Mouse (Mus musculus) cerebellum, postnatal 14 days (tissue): ENCODE results near the gene Ppp1r13b.

Source experiments
- DNase-seq, 2 experiments: peaks; one replicate each; pipeline ENCODE4 v3.0.0; 2021; ENCODE audit warnings: mixed read lengths in 2 of 2

Ppp1r13b gene

DNA sequence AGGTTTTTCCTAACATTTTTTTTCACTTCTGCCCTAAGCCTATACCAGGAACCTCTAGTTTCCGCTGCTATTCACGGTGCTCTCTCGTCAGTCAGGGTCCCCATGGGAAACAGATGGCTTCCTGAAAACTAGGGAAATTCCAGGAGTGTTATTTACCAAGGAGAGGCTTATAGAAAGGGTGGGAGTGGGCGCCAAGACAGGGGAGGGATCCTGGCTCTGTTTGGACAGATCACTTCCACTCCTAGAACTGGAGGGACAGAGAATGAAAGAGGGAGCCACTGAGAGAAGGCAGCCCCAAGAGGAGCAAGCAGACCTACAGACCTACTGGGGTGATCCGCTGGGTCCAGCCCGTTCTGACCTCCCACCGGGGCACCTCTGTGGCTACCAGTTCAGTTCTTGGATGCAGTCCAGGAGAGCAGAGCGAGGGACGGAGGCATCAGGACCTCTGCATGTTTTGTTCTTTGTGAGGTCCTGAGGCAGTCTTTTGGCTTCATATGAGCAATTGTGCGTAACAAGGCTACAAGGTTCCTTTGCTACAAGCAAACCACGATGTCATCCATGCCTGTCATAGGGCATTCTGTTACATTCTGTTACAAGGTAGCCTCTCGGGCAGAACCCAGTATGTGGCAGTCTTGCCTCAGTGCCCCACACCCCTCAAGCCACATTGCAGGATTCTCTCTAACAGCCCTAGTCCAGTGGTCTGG, 8.8 kb upstream of the Ppp1r13b start:
- no peak for DNase-seq

DNA sequence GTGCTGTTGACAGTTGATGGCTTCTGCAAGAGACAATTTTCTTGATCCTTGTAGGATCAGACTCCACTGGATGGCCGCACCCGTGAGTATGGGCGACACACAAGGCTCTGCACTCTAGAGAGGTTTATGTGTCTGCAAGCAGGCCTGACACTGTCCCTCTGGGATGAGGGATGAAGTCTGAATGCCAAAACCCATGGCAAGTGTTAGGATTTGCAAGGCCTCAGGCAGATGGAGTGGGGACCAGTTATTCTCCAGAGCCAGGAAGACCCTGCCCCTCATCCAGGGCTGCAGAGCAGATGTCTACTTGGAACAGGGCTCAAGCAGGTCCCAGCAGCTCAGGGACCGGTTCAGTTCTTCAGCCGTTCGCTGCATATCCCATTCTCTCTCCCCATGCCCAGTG, 7.9 kb upstream of the Ppp1r13b start:
- DNase-seq: peak in 1 of 2 experiments; percentile 38

DNA sequence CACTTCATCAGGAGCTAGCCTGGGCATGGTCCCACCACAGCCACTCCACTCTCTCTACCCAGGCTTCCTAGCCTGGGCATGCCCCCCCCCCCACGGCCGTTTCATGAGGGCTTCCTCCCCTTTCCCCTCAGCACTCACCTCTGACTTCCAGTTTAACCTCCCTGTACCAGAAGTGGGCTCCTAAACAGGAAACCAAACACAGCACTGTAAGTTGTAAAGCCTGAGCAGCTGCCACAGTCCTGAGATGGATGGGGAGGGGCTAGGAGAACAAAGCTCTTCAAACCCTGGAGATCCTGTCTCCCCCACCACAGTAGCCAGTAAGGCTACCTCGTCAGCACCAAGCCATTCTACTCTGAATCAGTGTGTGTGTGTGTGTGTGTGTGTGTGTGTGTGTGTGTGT, 6.1 kb upstream of the Ppp1r13b start:
- no peak for DNase-seq

DNA sequence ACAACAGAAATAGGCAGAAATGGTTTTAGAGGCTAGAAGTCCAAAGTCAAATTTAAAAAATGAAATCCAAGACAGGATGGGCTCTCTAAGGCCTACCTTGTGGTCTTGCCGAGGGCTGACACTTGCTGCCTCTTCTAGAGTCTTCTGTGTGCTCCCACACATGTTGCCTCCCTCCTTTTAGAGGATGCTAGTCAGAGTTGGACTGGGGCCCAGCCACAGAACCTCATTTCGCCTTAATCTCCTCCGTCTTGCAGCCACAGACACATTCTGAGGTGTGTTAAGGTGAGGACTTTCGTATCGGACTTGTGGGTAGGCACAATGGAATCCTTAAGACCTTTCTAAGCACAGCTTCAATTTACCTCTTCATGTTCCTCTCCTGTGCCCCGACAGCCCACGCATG, 4.9 kb upstream of the Ppp1r13b start:
- no peak for DNase-seq

DNA sequence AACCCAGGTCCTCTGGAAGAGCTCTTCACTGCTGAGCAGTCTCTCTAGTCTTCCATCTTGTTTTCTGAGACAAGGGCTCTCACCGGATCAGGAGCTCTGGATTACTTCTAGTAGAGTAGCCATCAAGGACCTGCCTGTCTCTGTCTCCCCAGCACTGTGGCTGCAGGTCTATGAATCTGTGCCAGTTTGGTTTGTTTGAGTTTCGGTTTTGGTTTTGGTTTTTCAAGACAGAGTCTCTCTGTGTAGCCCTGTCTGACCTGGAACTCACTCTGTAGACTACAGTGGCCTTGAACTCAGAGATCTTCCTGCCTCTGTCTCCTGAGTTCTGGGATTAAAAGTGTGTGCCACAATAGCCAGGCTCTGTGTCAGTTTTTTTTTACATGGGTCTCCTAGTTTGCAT, 3.9 kb upstream of the Ppp1r13b start:
- DNase-seq: no peak

DNA sequence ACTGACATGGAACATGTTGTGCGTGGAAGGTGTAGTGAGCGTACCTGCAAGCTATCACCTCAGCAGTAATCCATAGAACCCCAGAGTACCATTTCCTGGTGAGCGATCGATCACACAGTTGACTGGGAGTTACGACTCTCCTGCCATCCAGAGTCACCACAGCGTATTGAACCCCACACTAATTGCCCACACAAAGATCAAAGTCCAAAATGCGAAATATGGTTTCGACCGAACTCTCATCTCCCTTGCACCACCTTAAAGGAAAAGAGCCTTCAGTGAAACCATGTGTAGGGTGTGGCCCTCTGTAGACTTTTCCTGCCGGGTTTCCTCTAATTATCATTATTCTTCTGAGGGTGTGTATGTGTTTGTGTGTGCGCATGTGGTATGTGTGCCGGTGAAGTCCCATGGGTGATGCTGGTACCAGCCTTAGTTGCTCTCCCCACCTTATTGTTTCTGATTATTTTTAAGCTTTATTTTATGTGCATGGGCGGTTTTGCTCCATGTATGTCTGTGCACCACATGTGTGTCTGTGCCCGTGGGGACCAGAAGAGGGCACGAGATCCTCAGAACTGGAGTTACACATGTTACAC, 3.4 kb upstream of the Ppp1r13b start:
- DNase-seq: no peak

DNA sequence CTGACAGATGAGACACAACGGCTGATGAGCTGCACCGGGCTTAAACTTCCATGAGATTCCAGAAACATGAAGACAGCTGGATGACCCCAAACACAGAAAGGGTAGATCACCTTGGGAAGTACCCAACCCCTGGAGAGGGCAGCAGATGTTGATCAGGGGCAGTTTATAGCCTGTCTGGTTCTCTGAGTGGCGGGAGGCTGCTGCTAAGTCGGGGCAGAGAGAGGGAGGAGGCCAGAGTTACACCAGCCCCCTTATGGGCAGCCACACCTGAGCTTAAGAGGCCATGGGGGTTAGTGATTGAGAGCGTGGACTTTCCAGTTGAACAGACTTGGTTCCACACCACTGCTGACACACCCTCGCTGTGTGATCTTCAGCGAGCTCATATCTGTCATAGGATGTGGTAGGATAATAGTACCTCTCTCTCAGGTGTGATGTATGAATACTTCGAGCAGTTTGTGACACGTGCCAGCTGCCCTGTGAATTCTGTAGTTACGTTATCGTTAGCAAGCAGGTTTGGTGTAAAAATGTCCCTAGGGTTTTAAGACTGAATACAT, 1.2 kb upstream of the Ppp1r13b start:
- DNase-seq: no peak

DNA sequence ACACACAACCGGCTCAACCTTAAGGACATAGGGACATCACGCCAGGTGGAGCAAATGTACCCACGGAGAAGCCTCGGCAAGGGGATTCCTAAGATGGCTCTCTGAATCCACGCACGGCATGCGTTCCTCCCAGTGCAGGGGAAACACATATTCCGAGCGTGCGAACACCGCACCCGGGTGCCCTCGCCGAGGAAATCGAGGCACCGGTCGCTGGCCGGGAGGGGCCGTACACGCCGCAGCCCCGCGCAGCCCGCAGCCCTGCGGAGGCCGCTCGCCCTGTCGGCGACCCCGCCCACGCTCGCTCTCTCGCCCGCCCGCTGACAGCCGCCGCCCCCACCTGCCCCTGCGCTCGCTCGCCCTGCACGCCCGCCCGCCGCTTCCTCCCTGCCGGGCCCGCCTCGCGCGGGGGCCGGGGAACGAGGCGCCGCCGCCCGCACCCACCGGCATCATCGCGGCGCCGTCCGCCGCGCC, 454 bp downstream of the Ppp1r13b start:
- peak; percentile 71 to 78 for DNase-seq

DNA sequence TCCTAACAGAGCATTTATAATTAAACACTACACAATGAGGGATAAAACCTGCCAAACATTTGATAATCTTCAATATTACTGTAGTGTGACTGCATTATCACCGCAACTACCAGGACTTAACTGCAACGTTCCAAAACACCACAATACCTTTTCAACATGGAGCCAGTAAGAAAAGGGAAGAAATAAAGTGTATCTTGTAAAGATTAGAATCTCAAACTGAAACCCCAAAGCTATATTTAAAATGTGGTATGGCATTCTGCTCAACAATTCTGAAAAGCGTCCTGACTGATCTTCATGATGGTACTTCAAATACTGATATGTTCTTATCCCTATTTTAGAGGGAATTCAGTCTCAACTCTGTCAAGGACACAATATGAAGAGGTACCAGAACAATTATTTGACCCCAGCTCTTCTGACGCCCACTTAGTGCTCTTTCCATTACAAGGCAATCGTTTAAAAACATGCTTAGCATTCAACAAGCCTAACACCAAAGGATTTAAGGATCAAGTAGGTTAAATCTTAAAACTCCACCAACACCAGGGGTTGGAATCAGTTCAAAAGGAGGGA, 1.5 kb downstream of the Ppp1r13b start:
- DNase-seq: peak in 1 of 2 experiments; percentile 13

DNA sequence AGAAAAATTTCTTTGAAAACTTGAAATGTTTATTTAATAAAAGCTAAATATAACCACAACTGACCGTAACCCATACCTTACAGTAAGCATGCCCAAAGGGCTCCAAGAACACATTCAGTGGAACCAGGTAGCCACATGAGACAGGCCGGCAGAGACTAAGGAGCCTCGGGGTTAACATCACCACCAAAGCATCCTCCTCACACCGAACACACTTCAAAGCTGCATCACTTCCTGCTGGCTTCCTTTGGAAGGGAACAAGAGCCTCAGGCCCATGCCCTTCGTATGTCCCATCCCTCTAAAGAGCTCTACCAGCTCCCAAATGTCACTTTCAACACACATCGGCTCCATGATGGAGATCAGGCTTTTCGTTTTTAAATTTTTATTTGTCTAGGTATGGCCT, 5.4 kb downstream of the Ppp1r13b start:
- no peak for DNase-seq

DNA sequence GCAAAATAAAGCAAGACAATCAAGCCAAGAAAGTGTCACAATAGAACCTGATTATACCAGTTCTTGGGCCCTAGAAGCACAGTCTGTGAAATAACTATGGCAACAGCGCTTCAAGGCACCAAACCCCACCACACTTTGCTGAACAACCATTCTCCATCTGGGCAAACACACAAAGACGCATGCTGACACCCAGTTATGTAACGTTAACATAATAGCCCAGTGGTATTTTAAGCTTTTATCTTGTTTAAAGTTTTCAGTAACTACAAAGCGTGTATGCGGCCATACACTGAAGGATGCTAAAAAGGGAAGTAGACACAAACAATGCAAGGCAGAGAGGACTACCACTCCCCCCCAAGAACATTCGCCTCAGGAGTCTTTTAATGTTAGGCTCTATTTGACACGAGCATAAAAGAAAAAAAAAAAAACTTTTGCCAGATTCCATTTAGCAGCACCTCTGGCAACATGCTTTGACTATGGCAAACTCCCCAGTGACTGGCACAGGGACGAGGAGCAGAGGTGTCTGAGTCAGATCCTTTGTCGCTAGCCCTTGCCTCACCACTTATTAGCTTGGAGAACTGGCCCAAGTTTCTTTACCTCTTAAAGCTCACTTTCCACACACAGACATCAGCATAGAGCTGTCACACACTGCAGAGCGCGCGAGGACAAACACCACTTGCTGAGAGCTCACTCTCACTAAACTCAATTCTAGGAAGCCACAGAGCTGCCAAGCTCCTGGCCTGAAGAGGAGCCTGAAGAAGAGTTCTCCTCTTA, 6.6 kb downstream of the Ppp1r13b start:
- no peak for DNase-seq

DNA sequence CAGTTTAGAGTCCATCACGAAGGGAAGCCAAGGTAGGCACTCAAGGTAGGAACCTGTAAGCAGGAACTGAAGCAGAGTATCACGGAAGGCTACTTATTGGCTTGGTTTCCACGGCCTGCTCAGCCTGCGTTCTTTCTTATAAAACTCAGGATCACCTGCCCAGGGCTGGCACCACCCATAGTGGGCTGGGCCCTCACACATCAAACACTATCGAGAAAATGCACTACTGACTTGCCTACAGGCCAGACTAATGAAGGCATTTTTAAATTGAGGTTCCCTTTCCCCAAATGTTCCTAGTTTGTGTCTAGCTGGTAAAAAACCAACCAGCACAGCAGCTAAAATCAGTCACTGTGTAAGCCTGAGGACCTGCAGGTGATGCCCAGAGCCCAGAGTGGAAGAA, 8.3 kb downstream of the Ppp1r13b start:
- no peak for DNase-seq

DNA sequence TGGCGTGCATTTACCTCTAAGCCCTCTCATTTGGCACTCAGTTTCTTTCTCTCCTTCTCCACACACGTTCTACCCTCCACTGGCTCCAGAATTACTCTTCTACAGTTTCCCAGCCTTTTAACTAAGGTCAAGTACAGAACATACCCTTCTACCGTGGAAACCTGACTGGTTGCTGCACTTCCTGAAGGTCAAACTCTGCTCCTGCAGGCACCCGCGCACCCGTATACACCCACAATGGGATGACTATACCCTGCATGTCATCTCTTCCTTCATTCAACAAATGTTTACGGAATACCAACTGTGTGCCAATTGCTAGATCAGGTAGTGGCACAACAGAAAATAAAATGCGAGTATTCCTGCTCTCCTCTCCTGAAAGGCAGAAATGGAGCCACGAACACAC, 9.2 kb downstream of the Ppp1r13b start:
- DNase-seq: no peak

DNA sequence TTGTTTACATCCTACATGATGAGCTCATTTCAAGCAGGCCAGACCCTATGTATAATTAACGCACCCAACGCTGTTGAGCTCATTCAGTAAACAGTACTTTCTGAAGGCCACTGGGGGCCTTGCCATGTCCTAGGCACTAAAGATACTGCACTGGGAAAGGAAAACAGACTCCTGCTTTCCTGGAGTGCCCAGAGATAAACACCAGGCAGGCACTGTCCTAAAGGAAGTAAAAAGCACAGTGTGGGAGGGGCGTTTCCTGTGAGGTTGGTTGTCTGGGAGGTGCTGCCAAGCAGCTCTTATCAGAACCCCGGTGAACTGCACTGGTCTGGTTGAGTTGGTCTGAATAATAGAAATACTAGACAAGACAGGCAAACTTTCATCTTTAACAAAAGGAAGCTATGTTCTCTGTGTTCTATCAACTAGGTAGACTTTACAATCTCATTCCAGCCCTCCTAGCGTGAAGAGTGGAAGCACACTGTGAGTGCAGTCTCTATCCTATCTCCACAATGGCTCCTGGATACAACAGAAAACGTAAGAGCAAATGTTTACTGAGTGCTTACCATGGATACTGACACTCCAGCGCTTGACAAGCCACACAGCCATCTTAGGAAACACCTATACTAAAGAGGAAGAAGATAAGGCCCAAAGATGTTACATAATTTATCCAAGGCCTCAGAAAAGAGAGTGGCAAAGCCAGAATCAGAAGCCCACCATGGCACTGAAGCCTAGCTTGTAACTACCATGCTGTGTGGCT, 10.8 kb downstream of the Ppp1r13b start:
- no peak for DNase-seq

DNA sequence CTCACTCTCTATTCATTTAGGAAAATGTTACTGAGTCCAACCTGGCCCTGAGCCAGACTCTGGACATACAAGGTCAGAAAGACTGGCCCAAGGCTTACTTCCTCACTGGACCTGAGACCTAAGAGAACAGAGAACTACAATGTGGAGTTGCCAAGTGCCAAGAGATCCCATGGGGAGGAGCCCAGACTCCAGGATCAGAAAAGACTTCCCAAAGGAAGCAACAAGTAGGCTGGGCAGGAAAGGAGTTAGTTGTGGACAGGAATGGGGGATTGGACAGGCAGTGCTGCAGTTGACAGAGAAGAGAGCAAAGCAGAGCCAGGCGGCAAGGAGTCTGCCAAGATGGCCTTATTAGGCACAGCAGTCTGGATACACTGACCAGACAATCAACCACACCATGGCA, 13.8 kb downstream of the Ppp1r13b start:
- DNase-seq: peak; percentile 58

DNA sequence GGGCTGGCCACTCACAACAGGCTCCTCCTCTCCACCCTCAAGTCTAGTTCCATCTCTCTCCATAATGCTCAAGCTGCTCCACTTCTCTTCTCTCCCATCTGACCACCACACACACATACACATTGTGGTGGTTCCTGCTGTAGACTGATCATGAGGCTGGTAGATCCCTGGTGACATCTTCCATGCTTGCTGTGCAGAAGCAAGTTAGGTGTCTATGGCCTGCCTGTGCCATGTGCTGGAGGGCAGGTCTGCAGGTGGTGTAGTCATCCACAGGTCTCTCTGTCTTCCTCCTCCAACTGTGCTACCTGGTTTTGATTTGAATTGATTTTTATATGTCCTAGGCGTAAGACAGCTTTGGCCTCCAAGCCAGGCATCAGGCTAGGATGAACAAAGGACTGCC, 14.9 kb downstream of the Ppp1r13b start:
- no peak for DNase-seq

DNA sequence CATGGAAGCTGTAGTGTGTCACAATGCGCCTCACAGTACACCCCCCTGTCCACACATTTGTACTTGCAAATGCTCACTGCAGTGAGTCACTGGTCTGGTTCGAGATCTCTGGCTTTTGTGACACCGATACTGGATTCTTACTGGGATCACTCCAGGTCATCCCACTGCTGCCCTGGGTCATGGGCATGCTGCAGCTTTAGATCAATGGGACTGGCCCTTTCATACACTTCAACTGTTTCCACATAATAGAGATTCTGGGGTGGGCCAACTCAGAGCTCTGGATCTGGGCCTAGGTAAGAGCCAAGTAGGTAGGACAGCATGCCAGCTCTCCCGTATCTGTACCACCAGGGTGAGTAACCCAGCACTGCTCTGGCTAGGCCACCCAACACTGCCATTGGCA, 16.1 kb downstream of the Ppp1r13b start:
- DNase-seq: no peak

DNA sequence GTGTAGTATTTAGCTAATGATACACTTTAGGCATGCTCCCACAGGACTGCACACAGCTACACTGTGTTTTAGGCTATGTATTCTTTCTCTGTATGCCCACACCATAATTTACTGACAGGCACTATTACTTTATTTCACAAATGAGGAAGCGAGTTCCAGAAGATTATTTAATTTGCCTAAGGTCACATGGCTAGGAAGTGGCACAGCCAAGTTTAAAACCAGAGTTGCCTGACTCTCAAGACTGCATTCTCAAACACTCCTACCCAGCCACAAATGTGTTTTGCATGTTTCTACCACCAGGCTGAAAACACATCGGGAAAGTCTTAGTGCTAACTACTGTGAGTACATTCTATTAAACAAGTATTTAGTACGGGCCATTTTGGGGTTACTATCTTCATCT, 18.7 kb downstream of the Ppp1r13b start:
- DNase-seq: no peak

DNA sequence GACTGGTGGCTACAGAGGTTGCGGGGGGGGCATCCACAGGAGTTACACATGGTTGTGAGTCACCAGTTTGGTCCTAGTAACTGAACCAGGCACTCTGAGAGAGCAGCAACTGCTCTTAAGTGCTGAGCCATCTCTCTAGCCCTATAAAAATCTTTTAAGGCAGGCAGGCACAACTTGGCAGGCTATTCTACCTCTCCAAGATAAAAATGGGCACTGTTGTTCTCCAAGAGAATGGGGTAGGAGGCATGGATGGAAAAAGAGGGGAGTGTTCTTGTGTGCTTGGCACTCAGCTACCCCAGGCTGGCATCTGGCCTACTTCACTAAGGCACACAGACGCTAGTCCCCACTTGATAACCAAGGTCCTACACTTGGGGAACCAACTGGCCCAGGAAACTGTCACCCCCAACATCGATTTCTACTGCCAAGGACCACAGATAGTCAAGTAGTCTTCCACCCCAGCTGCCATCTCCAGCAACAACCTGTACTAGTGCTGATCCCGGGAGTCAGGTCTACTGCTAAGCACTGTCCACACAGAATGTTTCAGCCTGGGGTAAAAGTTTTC, 19.5 kb downstream of the Ppp1r13b start:
- DNase-seq: peak in 1 of 2 experiments; percentile 25

DNA sequence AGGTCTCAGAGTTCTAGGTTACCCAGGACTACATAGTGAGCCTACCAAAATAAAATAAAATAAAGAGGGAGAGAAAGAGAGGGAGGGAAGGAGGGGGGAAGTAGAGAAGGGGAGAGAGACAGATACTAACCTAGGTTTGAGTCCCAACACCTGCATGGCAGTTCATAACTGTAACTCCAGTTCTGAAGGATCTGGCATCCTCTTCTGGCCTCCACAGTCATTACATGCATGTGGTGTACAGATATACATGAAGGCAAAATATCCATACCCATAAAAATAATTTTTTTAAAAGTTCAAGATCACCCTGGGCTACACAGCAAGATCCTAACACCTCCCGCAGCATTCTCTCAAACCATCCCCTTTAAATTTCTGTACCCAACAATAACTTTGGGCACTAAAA, 20.9 kb downstream of the Ppp1r13b start:
- no peak for DNase-seq

DNA sequence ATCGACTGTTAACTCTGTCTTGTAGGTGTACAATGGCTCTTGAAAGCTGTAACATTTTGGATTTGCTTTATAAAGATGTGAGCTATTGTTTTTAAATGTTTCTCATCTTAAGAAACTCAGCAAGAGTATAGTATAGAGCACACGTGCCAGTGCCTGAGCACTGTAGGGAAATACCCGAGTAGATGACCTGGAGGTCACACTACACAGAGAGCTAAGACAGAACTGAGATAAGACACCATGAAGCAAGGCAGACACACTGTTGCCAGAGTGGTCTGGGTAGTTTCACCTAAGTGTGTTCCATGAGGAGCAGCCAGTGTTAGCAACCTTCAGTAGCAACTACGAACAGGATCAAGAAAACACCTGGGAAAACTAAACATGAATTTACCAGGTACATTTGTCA, 25.1 kb downstream of the Ppp1r13b start:
- DNase-seq: no peak

DNA sequence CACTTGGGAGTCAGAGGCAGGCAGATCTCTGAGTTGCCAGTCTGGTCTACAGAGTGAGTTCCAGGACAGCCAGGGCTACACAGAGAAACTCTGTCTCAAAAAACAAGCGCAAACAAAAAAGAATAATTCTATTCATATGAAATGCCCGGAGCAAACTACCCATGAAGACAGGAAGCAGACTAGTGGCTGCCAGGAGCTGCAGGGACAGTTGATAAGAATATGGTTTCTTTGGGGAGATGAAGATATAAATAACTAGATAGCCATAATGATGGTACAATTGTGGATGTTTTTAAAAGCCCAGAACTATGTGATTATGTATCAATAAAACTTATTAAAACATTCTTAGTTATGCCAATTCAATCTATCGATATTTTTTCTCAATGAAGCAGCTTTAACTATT, 25.9 kb downstream of the Ppp1r13b start:
- no peak for DNase-seq
